Mouse (Mus musculus): Measurements from ENCODE around the gene Cachd1.
A peak's percentile ranks its signal among the peaks of the same experiment; 100 is the strongest.

The Cachd1 gene

DNA sequence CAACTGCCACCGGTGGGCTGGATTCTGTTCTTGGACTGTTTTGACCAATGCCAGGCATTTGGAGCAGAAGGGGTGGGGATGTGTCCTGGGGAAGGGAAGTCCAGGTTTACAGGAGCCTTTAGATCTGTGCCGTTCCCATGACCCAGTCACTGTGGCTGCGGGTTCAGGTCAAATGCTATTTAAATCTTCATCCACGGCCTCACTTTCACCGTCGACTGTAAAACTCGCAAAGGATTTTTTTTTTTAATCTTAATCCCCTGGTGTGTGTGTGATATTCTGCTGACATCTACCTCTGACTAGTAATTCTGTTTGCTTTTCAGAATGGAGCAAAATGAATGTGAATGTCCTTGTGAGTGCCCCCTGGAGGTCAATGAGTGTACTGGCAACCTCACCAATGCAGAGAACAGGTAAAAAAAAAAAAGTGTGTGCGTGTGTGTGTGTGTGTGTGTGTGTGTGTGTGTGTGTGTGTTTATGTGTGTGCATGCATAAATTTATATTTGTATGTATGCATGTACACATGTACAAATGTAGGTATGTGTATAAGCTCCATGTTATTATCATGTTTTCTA, 211.8 kb downstream of the Cachd1 start:
- no peak for DNase-seq (ENCODE audit: low read depth, low spot score)

DNA sequence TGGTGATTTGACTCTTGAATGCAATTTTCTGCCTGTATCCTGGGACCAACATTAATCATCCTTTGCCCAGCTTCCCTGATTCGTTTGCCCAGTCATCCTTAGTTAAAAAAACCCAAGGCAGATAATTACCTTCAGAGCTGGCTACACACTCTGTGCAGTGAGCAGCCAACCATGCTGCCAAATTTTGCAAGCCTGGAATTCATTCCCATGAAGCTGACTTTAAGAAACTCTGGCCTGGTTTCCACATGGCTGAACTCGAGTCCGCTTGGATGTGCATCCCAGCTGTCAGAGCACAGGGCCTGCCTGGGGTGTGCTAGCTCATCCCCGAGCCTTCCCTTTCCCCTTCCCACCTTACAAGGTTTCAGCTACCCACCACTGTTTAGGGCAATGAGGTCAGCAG, 214.5 kb downstream of the Cachd1 start:
- no peak for DNase-seq (ENCODE audit: low read depth, low spot score)

DNA sequence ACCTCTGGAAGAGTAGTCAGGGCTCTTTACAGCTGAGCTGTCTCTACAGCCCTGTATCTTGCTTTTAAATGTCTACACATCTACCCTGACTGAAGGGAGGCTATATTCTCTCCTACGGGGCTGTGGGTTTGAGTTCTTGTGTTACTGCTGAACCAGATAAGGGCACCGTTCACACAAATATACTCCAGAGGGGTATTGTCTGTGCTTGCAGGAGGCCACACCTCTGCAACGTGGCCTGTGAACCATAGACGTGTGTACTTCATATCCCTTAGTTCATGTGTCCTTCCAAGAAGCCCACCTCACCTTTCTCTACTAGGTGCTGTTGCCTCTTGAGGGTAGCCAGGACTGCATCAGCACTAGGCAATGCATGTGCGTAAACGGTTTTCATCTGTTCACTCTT, 215.6 kb downstream of the Cachd1 start:
- DNase-seq (ENCODE audit: low read depth, low spot score), result no peak

DNA sequence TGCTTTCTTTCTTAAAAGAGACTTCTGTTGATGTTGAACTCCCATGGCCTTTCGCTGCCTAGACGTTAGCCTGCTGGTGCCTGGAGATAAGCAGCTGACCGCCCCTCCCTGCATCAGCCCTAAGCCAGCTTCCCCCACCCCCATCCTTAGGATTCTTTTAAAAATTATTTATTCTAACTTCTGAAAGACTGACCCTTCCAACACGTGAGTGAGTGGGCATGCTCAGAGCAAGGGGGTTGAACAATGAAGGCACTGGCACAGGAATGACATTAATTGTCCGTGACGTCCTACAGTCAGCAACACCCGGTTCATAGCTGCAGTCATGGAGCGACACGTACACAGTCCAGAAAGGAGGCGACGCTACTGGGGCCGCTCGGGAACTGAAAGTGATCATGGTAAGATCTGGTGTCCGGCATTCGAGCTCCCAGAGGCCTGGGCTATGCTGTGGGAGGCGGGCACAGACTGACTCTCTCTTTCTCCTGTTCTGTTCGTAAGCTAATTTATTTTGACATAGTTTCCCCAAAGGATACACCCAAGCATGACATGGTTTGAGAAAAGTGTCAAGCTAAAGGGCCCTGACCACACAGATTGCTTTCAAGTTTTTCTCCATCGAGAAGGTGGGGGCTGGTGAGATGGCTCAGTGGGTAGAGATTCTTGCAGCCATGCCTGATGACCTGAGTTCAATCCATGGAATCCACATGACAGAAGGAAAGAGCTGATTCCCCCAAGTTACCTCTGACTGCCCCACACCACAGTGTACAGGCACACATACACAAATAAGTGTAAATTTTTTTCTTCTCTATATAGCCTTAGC, 218.2 kb downstream of the Cachd1 start:
- DNase-seq (ENCODE audit: low read depth, low spot score), result no peak

DNA sequence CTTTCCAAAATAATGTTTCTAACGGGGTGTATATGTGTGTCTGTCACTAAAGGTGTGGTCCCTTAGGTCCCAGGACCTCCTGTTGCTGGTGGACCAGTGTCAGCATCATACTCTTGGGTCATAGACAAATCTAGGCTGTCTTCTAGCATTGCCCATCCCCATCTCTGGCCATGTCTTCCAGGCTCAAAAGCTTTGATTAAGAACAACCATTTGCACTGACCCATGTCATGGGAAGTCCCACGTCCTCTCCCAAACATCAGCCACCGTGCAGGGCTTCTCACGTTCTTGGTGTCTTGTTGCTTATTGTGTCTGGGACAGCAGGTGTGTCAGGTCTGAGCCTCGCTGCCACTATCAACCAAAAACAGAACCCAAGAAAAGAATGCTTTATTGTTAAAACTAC, 219.1 kb downstream of the Cachd1 start:
- DNase-seq (ENCODE audit: low read depth, low spot score), result no peak

DNA sequence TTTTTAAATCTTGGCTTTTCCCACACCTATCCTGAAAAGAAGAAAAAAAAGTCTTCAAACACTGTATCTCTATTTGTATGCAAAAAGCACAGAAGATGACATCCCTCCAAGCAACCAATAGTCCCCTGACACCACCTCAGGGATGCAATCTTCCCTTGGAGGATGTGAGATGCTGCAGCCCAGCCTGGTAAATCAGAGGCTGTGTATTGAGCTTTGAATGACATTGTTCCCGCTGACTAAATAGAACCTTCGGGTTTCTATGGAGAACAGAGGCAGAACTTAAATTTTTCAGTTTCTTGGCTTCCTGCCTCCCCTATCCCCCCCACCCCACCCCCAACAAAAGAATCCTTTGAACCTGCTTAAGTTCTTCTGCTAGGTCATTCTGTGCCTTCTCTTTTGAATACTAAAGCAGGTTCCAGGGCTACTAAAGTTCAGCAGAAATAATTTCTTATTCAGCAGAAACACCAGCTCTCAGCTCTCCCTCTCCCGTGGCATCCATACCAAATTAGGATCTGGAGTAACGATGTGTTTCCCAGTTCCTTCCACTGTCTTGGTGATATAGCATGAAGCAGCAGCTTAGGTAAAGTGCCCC, 219.7 kb downstream of the Cachd1 start:
- DNase-seq (ENCODE audit: low read depth, low spot score), result no peak

DNA sequence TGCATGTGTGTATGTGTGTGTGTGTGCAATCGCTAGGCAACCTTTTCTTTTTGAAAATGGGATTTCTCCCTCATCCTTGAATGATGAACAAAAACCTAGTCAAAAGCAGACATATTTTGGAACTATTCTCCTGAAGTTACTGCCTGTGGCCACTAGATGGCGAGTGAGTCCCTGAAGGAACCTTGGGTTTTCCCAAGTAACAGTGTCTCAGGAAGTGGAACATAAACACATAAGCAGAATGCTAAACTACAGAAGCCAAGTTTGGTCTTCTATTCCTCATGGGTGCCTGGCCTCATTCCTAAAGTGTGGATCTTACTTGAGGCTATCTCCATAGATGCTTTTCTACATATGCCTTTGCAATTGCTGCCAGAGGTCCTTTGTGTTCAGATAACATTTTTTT, 221.7 kb downstream of the Cachd1 start:
- no peak for DNase-seq (ENCODE audit: low read depth, low spot score)

DNA sequence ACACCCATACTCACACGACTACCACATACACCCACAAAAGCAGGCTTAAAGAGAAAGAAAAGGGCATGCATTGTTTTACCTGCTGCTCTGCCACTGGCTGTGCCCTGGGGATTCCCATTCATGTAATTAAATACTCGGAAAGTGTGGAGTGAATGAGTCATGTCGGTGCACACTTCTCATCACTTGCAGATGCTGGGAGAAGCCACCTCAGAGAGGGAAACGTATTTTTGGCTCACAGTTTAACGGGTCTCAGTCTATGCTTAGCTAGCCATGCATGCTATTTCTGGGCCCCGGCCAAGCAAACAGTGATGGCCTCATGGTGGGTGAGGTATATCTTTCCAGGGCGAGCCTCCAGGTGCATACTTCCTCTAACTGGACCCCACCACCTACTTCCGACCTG, 222.4 kb downstream of the Cachd1 start:
- DNase-seq (ENCODE audit: low read depth, low spot score), result no peak

DNA sequence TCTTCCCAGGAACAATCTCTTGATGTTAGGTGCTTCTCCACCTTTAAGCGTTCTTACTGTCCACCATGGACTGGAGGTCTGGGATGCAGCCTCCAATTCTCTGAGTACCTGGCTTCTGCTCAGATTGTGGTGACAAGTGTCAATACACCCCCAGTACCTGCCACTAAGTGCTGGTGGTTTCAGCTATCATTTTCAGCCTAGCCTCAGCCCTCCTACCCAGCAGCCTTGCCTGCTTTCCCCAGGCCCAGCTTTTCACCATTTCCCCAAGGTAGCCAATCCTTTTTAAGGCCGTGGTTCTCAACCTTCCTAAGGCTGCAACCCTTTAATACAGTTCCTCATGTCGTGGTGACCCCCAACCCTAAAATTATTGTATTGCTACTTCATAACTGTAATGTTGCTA, 224.1 kb downstream of the Cachd1 start:
- no peak for DNase-seq (ENCODE audit: low read depth, low spot score)

DNA sequence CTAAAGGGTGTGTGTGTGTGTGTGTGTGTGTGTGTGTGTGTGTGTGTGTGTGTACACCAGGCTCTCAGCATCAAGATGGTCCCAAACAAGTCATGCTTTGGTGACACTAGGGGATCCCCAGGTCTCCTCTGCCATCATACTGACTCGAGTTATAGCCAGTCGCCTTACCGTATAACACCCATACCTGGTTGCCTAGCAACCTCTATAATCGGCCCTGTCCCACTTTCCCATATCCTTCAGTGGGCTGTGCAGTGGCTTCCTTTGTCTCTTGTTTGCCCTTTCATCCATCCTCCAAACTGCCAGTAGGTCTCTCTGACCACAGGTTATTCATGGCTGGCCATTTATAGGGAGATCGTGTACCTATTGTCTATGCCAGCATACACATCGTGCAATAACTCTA, 224.6 kb downstream of the Cachd1 start:
- no peak for DNase-seq (ENCODE audit: low read depth, low spot score)

DNA sequence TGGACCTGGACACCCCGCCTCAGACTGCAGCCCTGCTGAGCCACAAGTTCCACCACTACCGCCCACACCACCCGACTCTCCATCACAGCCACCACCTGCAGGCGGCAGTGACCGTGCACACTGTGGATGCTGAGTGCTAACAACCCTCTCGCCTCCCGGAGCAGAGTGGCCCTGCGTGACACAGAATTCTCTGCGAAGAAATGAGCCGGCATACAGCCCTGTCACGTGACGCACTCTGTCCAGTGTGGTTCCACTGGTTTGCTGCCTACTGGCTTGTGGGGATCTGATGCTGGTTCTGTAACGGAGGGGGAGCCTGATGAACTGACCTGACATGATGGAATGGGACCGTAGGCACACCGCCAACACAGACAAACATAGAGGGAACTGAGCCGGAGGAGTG, 226.5 kb downstream of the Cachd1 start:
- no peak for DNase-seq (ENCODE audit: low read depth, low spot score)

DNA sequence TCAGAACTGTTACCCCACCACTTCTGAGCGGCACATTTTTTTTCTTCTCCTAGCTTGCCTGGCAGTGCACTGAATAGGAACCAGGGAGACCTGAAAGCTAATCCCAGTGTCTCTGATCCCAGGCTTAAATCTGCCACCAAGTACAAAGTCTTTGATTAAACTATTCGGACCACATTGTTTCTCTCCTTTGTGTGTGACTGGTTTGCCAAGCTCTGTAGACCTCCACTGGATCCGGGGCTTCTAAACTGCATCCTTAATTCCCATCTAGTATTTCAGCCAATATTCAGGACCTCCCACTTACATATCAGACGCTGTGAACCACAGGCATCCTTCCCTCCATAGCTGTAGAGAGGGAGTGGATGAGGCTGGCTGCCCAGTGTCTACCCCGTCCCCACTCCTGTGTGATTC, 231.9 kb downstream of the Cachd1 start:
- no peak for DNase-seq (ENCODE audit: low read depth, low spot score)

DNA sequence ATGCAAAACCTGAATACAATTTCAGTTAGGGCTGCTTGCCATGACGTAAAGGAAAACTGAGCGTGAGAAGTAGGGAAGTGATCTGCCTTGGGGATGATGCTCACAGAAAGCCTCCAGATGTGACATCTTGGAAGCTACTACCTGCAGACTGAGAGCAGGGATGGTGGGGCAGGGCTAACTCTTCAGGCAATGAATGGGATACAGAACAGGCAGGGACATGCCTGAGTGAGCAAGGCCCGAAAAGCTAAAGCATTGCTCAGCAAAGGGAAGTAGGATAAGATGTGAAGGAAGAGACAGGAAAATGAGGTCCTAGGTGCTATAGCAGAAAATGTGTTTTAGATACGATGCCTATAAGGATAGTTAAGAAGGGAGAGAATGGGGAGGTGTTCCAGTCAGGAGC, 232.6 kb downstream of the Cachd1 start:
- DNase-seq (ENCODE audit: low read depth, low spot score), result no peak

DNA sequence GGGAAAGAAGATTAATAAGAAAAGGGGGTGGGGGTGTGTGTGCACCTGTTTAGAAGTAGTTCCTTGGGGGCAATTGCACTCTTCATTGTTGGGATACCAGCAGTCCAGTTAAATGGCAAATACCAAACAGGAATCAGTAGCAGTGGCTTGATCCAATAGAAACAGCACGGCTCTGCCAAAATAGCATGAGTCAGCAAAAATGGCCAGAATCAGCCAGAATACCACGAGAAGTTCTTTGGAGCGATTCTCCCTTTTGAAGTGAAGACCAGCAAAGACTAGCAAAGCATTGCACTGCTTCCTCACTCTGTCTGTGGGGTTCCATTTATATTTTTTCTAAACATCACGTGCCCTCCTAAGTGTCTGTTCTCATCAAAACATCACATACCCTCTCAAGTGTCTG, 241.3 kb downstream of the Cachd1 start:
- DNase-seq (ENCODE audit: low read depth, low spot score), result no peak

DNA sequence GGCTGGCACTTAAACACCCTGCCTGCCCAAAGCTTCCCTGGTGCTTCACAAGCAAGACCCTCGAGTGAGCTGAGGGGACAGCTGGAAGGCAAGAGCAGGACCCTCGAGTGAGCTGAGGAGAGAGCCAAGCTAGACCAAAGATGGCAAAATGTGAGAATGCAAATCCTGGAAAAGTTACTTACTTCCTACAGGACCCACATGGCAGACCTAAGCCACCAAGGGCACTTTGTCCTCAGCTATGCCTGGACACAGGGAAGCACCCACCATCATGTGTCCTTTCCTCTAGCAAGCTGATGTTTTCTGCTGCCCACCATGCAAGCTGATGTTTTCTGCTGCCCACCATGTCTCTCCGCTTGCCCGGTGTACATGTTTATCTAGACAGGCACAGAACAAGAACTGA, 244.1 kb downstream of the Cachd1 start, which contains the start of gene Gm10577:
Gene Gm10577 (minus strand): TSS at position 101 of the 400 bp plus-strand sequence.
- no peak for DNase-seq (ENCODE audit: low read depth, low spot score)

DNA sequence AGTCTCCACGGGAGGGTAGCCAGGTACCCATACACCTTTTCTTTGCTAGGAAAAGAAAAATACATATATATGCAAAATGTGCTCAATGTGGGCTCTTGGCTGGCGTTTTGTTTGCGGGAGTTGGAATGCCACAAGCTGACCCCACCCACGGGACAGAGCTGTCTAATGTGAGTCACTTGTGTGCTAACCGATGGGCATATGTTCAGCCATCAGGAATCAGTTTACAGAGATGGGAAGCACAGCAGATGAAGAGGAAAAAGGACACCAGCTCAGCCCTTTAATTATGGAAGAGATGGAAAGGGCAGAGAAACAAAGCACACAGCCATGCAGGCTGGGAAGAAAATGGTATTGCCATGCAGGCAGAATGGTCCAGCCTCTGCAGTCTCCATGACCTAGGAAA, 250.1 kb downstream of the Cachd1 start:
- DNase-seq (ENCODE audit: low read depth, low spot score), result no peak

DNA sequence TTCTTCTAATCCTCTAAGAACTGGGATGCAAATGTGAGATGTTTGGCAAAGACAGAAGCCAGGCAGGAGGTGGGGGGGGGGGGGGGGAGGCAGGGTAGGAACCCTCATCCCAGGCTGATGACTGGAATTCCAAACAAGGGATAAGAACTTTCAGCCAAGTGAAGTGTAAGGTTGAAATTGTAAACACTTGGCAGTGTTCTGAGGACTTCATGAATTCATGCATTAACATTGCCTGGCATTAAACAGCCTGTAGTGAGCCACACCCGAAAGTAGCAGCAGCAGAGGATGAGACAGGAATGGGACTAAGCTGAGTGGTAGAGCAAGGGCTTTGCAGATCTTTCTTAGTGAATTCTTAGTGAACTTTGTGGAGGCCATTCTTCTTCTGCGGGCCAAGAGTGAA, 250.5 kb downstream of the Cachd1 start:
- DNase-seq (ENCODE audit: low read depth, low spot score), result peak; percentile 14

DNA sequence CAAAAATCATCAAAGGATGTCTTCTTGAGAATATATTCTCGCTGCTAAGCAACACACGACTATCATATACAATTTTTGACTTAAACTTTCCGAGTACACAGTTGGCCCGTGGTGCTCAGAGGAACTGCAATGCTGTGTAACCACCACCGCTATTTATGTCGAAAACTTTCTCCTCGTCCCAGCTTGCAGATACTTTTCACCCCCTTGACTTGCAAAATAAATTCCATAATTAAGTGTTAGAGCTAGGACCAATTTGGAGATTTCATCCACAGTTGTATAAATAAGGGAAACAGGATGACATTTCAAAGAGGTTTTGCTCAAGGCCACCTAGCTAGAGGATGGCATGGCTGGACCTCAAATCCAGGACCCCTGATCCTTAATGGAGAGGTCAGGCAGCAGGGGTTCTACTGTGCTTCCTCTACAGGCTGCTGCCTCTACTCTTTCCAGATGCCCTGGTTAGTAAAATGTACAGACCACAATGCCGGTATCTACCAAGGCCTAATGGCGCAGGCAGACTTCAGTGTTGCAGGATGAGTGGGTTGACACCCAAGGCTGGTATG, 251.5 kb downstream of the Cachd1 start:
- DNase-seq (ENCODE audit: low read depth, low spot score), result no peak

DNA sequence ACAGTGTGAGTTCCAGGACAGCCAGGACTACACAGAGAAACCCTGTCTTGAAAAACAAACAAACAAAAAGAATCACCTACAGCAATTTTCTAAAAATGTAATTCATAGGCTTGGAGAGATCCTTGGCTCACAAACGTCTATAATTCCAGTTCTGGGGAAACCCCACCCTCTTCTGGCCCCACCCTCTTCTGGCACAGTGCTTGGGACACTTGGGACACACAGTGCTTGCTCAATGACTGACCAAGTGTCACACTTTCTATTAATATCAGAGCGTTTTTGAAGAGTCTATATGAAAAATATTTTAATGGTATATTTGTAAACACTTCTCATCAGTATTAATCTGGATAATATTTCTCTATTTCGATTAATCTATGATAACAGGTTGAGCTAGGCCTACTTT, 256.6 kb downstream of the Cachd1 start:
- DNase-seq (ENCODE audit: low read depth, low spot score), result no peak

DNA sequence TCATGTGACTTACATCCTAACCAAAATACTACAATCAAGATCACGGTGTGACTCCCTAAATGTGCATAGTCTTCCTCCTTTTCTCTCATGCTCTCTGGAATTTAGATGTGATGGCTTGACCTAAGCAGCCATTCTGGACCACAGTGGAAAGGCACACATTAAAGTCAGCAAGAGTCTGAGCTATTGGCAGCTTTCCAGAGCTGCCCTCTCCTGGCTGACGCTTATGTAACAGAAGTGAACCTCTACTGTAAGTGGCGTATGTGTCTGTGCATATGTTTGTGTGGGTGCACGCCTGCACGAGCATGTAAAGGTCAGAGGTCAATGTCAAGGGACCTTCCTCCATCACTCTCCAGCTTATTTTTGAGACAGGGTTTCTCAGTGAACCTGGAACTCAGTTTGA, 258.7 kb downstream of the Cachd1 start:
- no peak for DNase-seq (ENCODE audit: low read depth, low spot score)

DNA sequence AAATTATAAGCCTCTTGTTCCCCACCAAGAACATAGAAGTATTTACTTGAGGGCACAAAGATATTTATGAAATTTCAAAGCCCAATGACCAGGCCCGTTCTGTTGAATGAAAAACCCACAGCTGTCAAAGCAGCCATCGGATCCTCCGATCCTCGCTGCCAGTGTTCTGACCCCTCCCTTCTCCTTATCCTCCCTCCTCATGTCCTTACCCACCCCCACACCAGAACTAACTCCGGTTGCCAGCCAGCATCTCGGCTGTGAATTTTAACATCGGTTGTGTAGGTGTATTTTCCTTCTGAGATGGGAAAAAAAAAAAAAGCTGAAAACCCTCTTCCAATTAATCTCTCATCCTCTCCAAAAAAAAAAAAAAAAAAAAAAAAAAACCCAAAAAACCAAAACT, 260.7 kb downstream of the Cachd1 start:
- DNase-seq (ENCODE audit: low read depth, low spot score), result no peak

DNA sequence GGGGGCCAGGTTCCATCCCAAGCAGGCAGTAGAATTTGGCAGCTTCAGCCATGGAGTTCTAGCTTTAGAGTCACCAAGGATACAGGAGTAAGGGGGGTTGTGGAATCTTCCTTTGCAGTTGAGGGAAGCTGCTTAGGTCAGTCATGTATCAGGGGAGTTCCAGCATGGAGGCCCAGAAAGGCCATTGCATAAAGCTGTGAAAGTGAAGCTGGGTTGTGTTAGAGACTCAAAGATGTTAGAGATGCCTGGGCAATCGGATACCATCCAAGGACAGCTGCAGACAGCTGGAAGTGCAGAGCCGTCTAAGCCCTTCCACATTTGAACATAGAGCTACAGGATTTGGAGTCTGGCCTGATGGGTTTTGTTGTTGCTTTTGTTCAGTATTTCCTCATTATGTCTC, 267.2 kb downstream of the Cachd1 start:
- no peak for DNase-seq (ENCODE audit: low read depth, low spot score)

DNA sequence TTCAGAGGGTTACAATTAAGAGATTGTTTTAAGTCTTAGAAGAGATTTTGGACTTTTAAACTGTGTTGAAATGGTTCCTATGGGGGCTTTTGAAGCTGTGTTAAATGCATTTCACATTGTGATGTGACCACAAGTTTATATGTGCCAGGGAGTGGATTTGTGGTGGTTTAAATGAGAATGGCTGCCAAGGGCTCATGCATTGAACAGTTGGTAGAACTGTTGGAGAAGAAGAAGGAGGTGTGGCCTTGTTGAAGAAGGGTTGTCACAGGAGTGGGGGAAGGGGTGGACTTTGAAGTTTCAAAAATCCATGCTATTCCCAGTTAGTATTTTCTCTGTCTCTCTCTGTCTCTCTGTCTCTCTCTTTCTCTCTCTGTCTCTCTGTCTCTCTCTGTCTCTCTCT, 267.7 kb downstream of the Cachd1 start:
- DNase-seq (ENCODE audit: low read depth, low spot score), result no peak

All from brain, embryonic 18.5 days (tissue).